Mouse (Mus musculus): ENCODE data around the gene Proser2. TPM values are rescaled to one million over a fixed set of nuclear protein-coding genes. Genes with fewer than 3 reads are reported as not detected.

The Proser2 gene
- polyA plus RNA-seq, 1 experiment from 2014 or later = 14.1 TPM

- Histone ChIP-seq H3K27me3 (ENCODE audit: insufficient read depth, low read length) (no peaks in the 10 kb centered on the region), H3K27ac (ENCODE audit: low read length) (peak overlapping the region; percentile 66), H3K9me3 (ENCODE audit: low read length) (no peaks in the 10 kb centered on the region), H3K4me3 (ENCODE audit: low read length) (no peak overlapping the region), H3K4me1 (ENCODE audit: insufficient read depth, low read length) (peaks cover 10% of the 10 kb centered on the region), H3K9ac (replicated peaks; ENCODE audit: low read length) (no peak overlapping the region), H3K4me2 (replicated peaks; ENCODE audit: low read depth, low read length) (no peak overlapping the region), H3K36me3 (ENCODE audit: insufficient read depth, low read length) (no peaks in the 10 kb centered on the region)
- WGBS = 53% methylated on average over 9 of the region's 9 CpGs
- ATAC-seq (ENCODE audit: low FRiP score, low TSS enrichment) = peak; percentile 75
Measured at GRCm38 (mm10) chr2:6140572-6141161, 10.7 kb upstream of the Proser2 start.

GRCm38 (mm10) chr2:6133871-6134270 lies 3.9 kb upstream of the Proser2 start:
- WGBS = 67% methylated on average over 19 of the region's 19 CpGs
- no peak overlapping the region for H3K4me2 ChIP-seq (replicated peaks; ENCODE audit: low read depth, low read length)
- ATAC-seq (ENCODE audit: low FRiP score, low TSS enrichment) = no peak

GRCm38 (mm10) chr2:6128881-6129280 lies 1.1 kb downstream of the Proser2 start:
- H3K4me3 ChIP-seq (ENCODE audit: low read length) = peak overlapping the region; percentile 81
- ATAC-seq (ENCODE audit: low FRiP score, low TSS enrichment) = no peak
- H3K4me2 ChIP-seq (replicated peaks; ENCODE audit: low read depth, low read length) = peak overlapping the region; percentile 87
- H3K27me3 ChIP-seq (ENCODE audit: insufficient read depth, low read length) = no peaks in the 10 kb centered on the region; the same call in 1 of the 2 replicates
- H3K27ac ChIP-seq (ENCODE audit: low read length) = no peak overlapping the region
- no peaks in the 10 kb centered on the region for H3K36me3 ChIP-seq (ENCODE audit: insufficient read depth, low read length)
- peak overlapping the region; percentile 75; the same call in 1 of the 2 replicates for H3K9ac ChIP-seq (replicated peaks; ENCODE audit: low read length)
- H3K9me3 ChIP-seq (ENCODE audit: low read length) = no peaks in the 10 kb centered on the region
- no peaks in the 10 kb centered on the region for H3K4me1 ChIP-seq (ENCODE audit: insufficient read depth, low read length)
- WGBS = 31% methylated on average over 8 of the region's 8 CpGs

More at GRCm38 (mm10) chr2:6133871-6134270, 3.9 kb upstream of the Proser2 start:
- H3K9me3 ChIP-seq (ENCODE audit: low read length) = no peaks in the 10 kb centered on the region
- H3K27me3 ChIP-seq (ENCODE audit: insufficient read depth, low read length) = no peaks in the 10 kb centered on the region
- H3K4me3 ChIP-seq (ENCODE audit: low read length) = no peak overlapping the region
- H3K36me3 ChIP-seq (ENCODE audit: insufficient read depth, low read length) = no peaks in the 10 kb centered on the region
- no peaks in the 10 kb centered on the region for H3K4me1 ChIP-seq (ENCODE audit: insufficient read depth, low read length)
- H3K9ac ChIP-seq (replicated peaks; ENCODE audit: low read length) = no peak overlapping the region
- H3K27ac ChIP-seq (ENCODE audit: low read length) = no peak overlapping the region

- no peaks in the 10 kb centered on the region for H3K9me3 ChIP-seq (ENCODE audit: low read length)
- H3K4me2 ChIP-seq (replicated peaks; ENCODE audit: low read depth, low read length) = peak overlapping the region; percentile 87; the same call in 1 of the 2 replicates
- no peak overlapping the region for H3K4me3 ChIP-seq (ENCODE audit: low read length)
- no peaks in the 10 kb centered on the region for H3K36me3 ChIP-seq (ENCODE audit: insufficient read depth, low read length)
- H3K27me3 ChIP-seq (ENCODE audit: insufficient read depth, low read length) = no peaks in the 10 kb centered on the region; the same call in 1 of the 2 replicates
- 85% methylated on average over 11 of the region's 11 CpGs for WGBS
- ATAC-seq (ENCODE audit: low FRiP score, low TSS enrichment) = no peak
- no peak overlapping the region for H3K27ac ChIP-seq (ENCODE audit: low read length)
- H3K4me1 ChIP-seq (ENCODE audit: insufficient read depth, low read length) = no peaks in the 10 kb centered on the region
- H3K9ac ChIP-seq (replicated peaks; ENCODE audit: low read length) = no peak overlapping the region
Measured at GRCm38 (mm10) chr2:6128136-6128805, 1.7 kb downstream of the Proser2 start.

GRCm38 (mm10) chr2:6123046-6123445 lies 7.0 kb downstream of the Proser2 start:
- no peak overlapping the region for H3K27ac ChIP-seq (ENCODE audit: low read length)
- H3K4me3 ChIP-seq (ENCODE audit: low read length) = no peak overlapping the region
- no peak for ATAC-seq (ENCODE audit: low FRiP score, low TSS enrichment)
- H3K36me3 ChIP-seq (ENCODE audit: insufficient read depth, low read length) = no peaks in the 10 kb centered on the region
- no peak overlapping the region for H3K4me2 ChIP-seq (replicated peaks; ENCODE audit: low read depth, low read length)
- 82% methylated on average over 7 of the region's 7 CpGs for WGBS
- H3K27me3 ChIP-seq (ENCODE audit: insufficient read depth, low read length) = no peaks in the 10 kb centered on the region; the same call in 1 of the 2 replicates
- H3K9me3 ChIP-seq (ENCODE audit: low read length) = no peaks in the 10 kb centered on the region
- H3K4me1 ChIP-seq (ENCODE audit: insufficient read depth, low read length) = 0 out of 2 replicates have a peak, but pooled peaks cover 5% of the 10 kb centered on the region
- H3K9ac ChIP-seq (replicated peaks; ENCODE audit: low read length) = no peak overlapping the region

GRCm38 (mm10) chr2:6121091-6121490 lies 8.9 kb downstream of the Proser2 start:
- Histone ChIP-seq H3K4me2 (replicated peaks; ENCODE audit: low read depth, low read length) (no peak overlapping the region), H3K4me1 (ENCODE audit: insufficient read depth, low read length) (0 out of 2 replicates have a peak, but pooled peaks cover 5% of the 10 kb centered on the region), H3K27me3 (ENCODE audit: insufficient read depth, low read length) (no peaks in the 10 kb centered on the region), H3K27ac (ENCODE audit: low read length) (no peak overlapping the region), H3K9ac (replicated peaks; ENCODE audit: low read length) (no peak overlapping the region), H3K36me3 (ENCODE audit: insufficient read depth, low read length) (no peaks in the 10 kb centered on the region), H3K4me3 (ENCODE audit: low read length) (no peak overlapping the region), H3K9me3 (ENCODE audit: low read length) (no peaks in the 10 kb centered on the region)
- WGBS = 73% methylated on average over 2 of the region's 2 CpGs
- no peak for ATAC-seq (ENCODE audit: low FRiP score, low TSS enrichment)

GRCm38 (mm10) chr2:6118246-6118645 lies 11.8 kb downstream of the Proser2 start:
- Histone ChIP-seq H3K27ac (ENCODE audit: low read length) (no peak overlapping the region), H3K4me3 (ENCODE audit: low read length) (no peak overlapping the region), H3K4me1 (ENCODE audit: insufficient read depth, low read length) (0 out of 2 replicates have a peak, but pooled peaks cover 5% of the 10 kb centered on the region), H3K27me3 (ENCODE audit: insufficient read depth, low read length) (no peaks in the 10 kb centered on the region), H3K9ac (replicated peaks; ENCODE audit: low read length) (no peak overlapping the region), H3K36me3 (ENCODE audit: insufficient read depth, low read length) (no peaks in the 10 kb centered on the region), H3K9me3 (ENCODE audit: low read length) (no peaks in the 10 kb centered on the region), H3K4me2 (replicated peaks; ENCODE audit: low read depth, low read length) (no peak overlapping the region)
- ATAC-seq (ENCODE audit: low FRiP score, low TSS enrichment) = peak; percentile 69; the same call in 1 of the 2 replicates
- WGBS = 74% methylated on average over 10 of the region's 10 CpGs

GRCm38 (mm10) chr2:6113792-6114191 lies 16.2 kb downstream of the Proser2 start:
- Histone ChIP-seq H3K27me3 (ENCODE audit: insufficient read depth, low read length) (no peaks in the 10 kb centered on the region), H3K4me1 (ENCODE audit: insufficient read depth, low read length) (0 out of 2 replicates have a peak, but pooled peaks cover 2% of the 10 kb centered on the region), H3K36me3 (ENCODE audit: insufficient read depth, low read length) (no peaks in the 10 kb centered on the region), H3K27ac (ENCODE audit: low read length) (no peak overlapping the region), H3K4me3 (ENCODE audit: low read length) (no peak overlapping the region), H3K9ac (replicated peaks; ENCODE audit: low read length) (no peak overlapping the region), H3K4me2 (replicated peaks; ENCODE audit: low read depth, low read length) (no peak overlapping the region), H3K9me3 (ENCODE audit: low read length) (no peaks in the 10 kb centered on the region)
- WGBS = 50% methylated on average over 12 of the region's 12 CpGs
- ATAC-seq (ENCODE audit: low FRiP score, low TSS enrichment) = no peak

GRCm38 (mm10) chr2:6112619-6113018 lies 17.4 kb downstream of the Proser2 start:
- Histone ChIP-seq H3K27ac (ENCODE audit: low read length) (no peak overlapping the region), H3K27me3 (ENCODE audit: insufficient read depth, low read length) (no peaks in the 10 kb centered on the region), H3K9me3 (ENCODE audit: low read length) (no peaks in the 10 kb centered on the region), H3K9ac (replicated peaks; ENCODE audit: low read length) (no peak overlapping the region), H3K4me2 (replicated peaks; ENCODE audit: low read depth, low read length) (no peak overlapping the region), H3K4me3 (ENCODE audit: low read length) (no peak overlapping the region), H3K36me3 (ENCODE audit: insufficient read depth, low read length) (no peaks in the 10 kb centered on the region), H3K4me1 (ENCODE audit: insufficient read depth, low read length) (no peaks in the 10 kb centered on the region)
- WGBS = 83% methylated on average over 4 of the region's 4 CpGs
- ATAC-seq (ENCODE audit: low FRiP score, low TSS enrichment) = no peak

GRCm38 (mm10) chr2:6105437-6105836 lies 24.6 kb downstream of the Proser2 start:
- WGBS = 92% methylated on average over 2 of the region's 2 CpGs
- Histone ChIP-seq H3K9me3 (ENCODE audit: low read length) (no peaks in the 10 kb centered on the region), H3K4me2 (replicated peaks; ENCODE audit: low read depth, low read length) (no peak overlapping the region), H3K4me1 (ENCODE audit: insufficient read depth, low read length) (peaks cover 5% of the 10 kb centered on the region; the same call in 1 of the 2 replicates), H3K4me3 (ENCODE audit: low read length) (no peak overlapping the region), H3K36me3 (ENCODE audit: insufficient read depth, low read length) (0 out of 2 replicates have a peak, but pooled peaks cover 10% of the 10 kb centered on the region), H3K9ac (replicated peaks; ENCODE audit: low read length) (no peak overlapping the region), H3K27me3 (ENCODE audit: insufficient read depth, low read length) (peaks cover 15% of the 10 kb centered on the region), H3K27ac (ENCODE audit: low read length) (no peak overlapping the region)
- no peak for ATAC-seq (ENCODE audit: low FRiP score, low TSS enrichment)
